Mouse (Mus musculus) neutrophil, adult 5-6 weeks (primary cell): Measurements from ENCODE around the gene Rnase4. TPM values are rescaled to one million over a fixed set of nuclear protein-coding genes. Genes with fewer than 3 reads are reported as not detected.
A peak's percentile ranks its signal among the peaks of the same experiment; 100 is the strongest.

Source experiments
- ATAC-seq: fragments of 151-379, 151-347 bp; 2 replicates; pipeline ENCODE4 v1.8.0; 2017; ENCODE audit warnings: mild to moderate bottlenecking, moderate TSS enrichment; ENCODE audit not compliant: insufficient number of reproducible peaks, poor library complexity, low FRiP score, severe bottlenecking; ENCODE audit errors: extremely low read depth
- total RNA-seq: library from RNA; stranded (forward); fragments of 200-1000 nt; gene quantifications from 2 replicates; pipeline ENCODE4 v1.2.3, GENCODE M21; 2017

The Rnase4 gene
- total RNA-seq, 1 experiment from 2014 or later = 2.0 TPM

DNA sequence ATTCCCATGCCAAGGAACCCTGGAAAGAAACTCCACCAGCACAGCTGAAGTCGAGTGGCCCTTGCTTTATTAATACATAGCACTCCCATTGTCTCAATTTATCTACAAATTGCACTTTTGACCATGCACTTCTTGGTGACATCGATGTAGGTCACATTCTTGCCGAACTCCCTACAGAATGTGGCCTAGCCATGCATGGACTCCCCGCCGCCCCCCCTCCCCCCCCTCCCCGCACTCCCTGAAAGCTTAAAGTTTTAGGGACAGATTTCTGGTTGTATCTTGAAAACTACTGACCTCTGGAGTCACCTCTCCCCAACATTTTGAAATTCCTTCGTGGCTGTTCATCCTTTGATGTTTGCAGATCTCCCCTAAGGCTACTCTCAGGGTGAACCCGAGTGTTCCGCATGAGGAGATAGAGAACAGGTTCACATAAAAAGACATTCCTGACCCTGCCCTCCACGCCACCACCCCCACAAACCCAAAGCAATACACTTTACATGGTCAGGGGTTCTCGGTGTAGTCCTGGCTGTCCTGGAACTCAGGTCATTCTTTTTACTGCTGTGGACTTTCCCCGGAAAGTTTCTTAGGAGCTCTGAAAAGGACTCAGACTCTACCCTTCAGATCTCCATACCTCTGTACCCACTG lies 23.2 kb downstream of the Rnase4 start, which contains the start of gene Eddm3b:
Eddm3b (plus strand) TSS at position 511 of the 645 bp plus-strand sequence.
- ATAC-seq = no peak

GRCm38 (mm10) chr14:51125684-51126083 lies 34.8 kb downstream of the Rnase4 start:
- ATAC-seq = no peak

- peak; percentile 15; the same call in 1 of the 2 replicates for ATAC-seq
Measured at GRCm38 (mm10) chr14:51127648-51128258, 36.9 kb downstream of the Rnase4 start.

DNA sequence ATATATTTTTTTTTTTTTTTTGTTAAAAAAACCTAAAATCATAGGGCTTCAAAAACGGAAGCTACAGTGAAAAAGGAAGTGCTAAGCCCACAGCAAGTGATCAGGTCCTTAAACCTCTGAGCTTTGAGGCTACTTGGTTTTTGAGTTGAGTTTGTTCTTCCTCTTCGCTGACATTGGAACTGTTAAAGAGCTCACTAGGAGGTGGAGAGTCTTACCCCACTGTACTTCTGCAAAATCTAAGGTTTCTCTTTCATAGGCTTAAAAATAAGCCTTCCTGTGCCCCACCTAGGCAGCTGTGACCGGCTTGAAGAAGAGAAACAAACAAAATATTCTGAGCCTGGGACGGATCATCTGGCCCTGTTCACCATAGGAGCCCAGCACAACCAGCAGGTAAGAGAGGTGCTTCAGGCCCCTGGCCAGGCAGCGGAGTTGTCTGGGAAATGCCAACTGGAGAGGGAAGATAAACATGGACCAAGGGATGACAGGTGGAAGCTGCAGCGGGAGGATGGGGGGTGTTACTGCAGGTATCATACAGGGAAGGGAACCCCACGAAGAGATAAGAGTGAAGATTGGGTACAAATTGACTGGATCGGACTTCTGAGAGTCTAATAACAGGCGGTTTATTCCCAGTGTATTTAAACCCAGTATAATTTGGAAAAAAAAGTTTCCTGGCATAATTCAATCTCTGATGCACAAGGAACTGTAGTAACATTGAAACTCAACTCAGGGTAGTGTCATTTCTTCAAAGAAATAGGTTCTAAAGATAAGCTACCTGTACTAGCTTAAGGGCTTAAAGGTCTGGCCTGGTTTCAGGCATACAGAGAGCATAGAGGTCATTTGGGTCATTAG lies 38.1 kb downstream of the Rnase4 start:
- ATAC-seq = peak; percentile 90

- no peak for ATAC-seq
Measured at GRCm38 (mm10) chr14:51129624-51129975, 38.7 kb downstream of the Rnase4 start.

DNA sequence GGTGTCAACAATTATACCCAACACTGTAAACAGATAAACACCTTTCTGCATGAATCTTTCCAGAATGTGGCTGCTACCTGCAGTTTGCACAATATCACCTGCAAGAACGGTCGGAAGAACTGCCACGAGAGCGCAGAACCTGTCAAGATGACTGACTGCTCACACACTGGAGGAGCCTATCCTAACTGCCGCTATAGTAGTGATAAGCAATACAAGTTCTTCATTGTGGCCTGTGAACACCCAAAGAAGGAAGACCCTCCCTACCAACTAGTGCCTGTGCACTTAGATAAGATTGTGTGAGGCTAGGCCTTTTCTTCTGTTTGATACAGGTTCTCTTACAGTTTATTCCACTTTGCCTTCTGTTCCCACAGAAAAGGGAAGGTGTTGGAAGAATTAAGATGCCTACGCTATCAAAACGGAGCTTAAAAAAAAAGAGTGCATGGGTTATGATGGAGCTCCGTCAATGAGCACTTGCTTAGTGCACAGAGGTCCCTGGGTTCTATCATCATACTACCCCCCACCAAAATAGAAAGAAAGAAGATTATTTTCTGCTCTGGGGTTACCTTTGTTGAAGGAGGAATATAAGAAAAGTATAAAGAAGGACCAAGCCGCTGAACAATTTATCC lies 39.6 kb downstream of the Rnase4 start:
- no peak for ATAC-seq

DNA sequence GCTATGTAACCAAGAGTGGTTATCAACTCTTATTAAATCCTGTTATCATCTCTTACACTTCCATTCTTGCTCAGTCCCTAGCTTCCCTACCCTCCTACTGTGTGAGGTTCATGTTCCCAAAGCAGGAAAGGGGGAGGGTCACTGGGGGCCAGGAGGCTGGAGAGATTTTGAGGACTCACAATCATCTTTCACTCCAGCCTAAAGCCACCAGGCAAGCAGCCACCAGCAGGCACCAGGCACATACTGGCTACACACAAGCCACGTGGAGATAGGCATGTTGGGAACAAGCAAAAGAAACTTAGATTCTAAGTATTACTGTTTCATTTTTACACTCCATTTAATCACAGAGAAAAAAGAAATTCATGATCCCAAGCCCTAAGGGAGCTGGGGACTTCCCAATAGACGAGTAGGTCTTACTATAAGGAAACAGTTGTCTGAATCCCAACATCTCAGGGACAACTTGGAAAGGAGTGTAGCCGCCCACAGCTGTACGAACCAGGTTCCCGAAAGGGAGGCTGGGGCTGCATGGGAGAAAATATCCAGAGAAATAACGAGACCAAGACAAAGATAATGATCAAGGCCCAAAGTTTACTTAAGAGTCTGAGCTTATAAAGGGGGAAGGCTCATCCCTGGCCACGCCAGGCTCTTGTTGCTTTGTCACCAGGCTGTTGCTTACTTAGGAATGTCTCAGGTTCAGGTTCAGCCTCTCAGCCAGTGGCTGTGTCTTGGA lies 40.4 kb downstream of the Rnase4 start:
- no peak for ATAC-seq

GRCm38 (mm10) chr14:51132372-51132771 lies 41.5 kb downstream of the Rnase4 start:
- peak; percentile 33; the same call in 1 of the 2 replicates for ATAC-seq

GRCm38 (mm10) chr14:51140342-51140741 lies 49.5 kb downstream of the Rnase4 start:
- no peak for ATAC-seq

DNA sequence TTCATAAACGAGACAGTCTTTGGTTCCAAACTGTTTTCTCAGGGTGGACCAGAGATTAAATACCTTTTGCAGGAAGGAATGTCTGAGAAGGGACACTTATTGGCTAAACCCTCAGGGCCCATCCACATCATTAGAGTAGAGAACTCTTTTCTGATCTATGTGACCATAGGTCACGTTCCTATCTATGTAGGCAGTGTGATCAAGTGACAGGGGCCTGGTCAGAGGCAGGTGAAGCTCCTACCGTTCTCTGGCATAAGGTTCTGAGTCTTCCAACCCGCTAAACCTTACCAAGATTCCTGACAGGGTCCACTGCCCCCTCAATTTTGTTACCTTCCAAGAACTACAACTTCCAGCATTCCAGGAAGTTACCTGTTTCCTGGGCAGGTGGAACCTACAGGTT lies 51.2 kb downstream of the Rnase4 start:
- no peak for ATAC-seq

GRCm38 (mm10) chr14:51142568-51142967 lies 51.7 kb downstream of the Rnase4 start:
- no peak for ATAC-seq

GRCm38 (mm10) chr14:51143287-51143686 lies 52.4 kb downstream of the Rnase4 start:
- ATAC-seq = no peak

GRCm38 (mm10) chr14:51143937-51144336 lies 53.1 kb downstream of the Rnase4 start:
- ATAC-seq = no peak

- no peak for ATAC-seq
Measured at GRCm38 (mm10) chr14:51144451-51144850, 53.6 kb downstream of the Rnase4 start.

- no peak for ATAC-seq
Measured at GRCm38 (mm10) chr14:51145521-51145920, 54.6 kb downstream of the Rnase4 start.

GRCm38 (mm10) chr14:51146685-51147084 lies 55.8 kb downstream of the Rnase4 start, which contains the start of gene Rnase1:
Gene Rnase1 (minus strand): TSS chr14:51146785.
- ATAC-seq = no peak

DNA sequence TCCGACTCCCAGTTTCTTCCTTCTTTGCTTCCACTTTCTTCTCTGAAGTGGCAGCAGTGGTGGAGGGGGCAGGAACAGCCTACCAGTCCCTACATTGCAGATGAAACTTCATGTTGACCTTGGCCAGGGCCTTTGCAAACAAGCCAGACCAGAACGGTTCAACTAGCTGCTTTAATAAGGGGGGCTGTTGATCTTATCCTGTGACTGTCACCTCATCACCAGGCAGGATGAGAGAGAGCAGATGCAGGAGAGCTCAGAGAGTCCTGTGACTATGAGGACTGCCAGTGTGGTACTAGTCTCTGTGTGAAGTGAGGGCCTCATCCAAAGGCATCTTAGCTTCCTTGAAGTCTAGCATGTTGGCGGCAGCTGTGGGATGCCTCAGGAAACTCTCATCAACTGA lies 57.1 kb downstream of the Rnase4 start:
- ATAC-seq = no peak

DNA sequence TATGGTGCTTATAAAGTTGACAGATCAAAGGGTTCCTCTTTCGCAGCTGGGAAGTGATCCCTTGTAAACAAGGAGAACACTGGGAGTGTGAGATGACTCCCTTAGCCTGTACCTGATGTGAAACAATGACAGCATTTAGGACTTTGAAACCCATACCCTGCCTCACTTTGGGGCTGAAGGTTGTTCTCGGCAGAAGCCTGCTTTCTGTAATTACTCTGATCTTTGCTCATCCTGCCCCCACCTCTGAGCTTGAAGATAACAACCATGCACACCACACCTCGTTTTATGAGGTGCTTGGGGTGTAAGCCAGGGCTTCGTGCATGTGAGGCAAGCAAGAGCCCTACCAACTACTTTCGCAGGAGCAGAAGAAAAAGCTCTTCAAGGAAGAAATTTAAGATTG lies 58.3 kb downstream of the Rnase4 start:
- ATAC-seq = no peak
